Mouse (Mus musculus) gastrocnemius, postnatal 4 days (tissue): Measurements from ENCODE around the gene Rsg1. TPM values are rescaled to one million over a fixed set of nuclear protein-coding genes. Genes with fewer than 3 reads are reported as not detected.

Experiments used
- DNase-seq, 2 experiments: peaks; one replicate each; pipeline ENCODE4 v3.0.0; 2021 to 2022; ENCODE audit warnings: low spot score in 2 of 2, mixed read lengths in 2 of 2
- long read RNA-seq, 2 experiments: library from polyadenylated mRNA; stranded (forward); transcript quantifications; one replicate each; pipeline ENCODE4 v2.0.0; 2021
- total RNA-seq, 2 experiments: library from RNA; stranded (reverse); gene quantifications; 2 replicates each; pipeline ENCODE4 v1.2.3; 2021

Gene Rsg1
- total RNA-seq: 1 to 10 TPM; 1.1 to 1.3 TPM
- long read RNA-seq, experiment 1: 0 reads
- long read RNA-seq, experiment 2: 0 reads

- peak; percentile 92 to 94 for DNase-seq
Observed at GRCm38 (mm10) chr4:141213770-141214336, at the start of gene Rsg1. Gene Rsg1 (plus strand): TSS chr4:141213956.

DNA sequence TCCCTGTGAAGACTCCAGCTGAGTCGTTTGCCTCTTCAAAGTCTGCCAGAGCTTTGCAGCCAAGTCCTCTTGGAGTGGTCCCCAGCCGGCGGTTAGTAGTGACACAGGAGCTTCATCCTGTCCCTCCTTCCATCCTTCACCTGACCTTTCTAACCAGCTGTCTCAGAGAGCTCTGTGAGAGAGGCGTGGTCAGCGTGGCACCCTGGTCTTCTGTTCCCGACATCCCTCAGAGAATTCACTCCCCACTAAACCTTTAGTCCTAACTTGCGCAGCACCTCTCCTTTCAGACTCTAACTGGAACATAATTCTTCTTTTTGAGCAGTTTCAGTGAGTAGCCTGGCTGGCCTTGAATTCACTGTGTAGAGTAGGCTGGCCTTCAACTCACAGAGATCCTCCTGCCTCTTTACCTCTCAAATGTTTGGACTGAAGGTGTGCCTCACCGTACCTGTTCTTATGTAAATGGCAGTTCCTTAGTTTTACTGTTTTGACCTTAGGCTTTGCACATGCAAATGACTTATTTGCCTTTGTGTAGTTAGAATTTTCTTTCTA, 47.9 kb upstream of the Rsg1 start:
- DNase-seq: no peak

DNA sequence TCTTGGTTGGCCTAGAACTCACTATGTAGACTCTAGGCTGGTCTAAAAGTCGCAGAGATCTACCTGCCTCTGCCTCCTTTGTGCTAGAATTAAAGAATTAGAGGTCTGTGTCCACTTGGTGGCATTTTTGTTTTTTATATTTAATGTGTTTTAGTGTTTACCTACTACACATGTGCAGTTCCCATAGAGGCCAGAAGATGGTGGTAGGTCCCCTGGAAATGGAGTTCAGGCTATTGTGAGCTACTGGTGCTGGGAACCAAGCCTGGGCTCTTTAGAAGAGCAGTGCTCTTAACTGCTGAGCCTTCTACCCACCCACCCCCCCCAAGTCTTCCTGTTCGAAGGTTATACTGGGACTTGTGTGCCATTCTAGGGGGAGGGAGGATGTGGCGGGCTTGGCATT, 46.6 kb upstream of the Rsg1 start:
- no peak for DNase-seq

DNA sequence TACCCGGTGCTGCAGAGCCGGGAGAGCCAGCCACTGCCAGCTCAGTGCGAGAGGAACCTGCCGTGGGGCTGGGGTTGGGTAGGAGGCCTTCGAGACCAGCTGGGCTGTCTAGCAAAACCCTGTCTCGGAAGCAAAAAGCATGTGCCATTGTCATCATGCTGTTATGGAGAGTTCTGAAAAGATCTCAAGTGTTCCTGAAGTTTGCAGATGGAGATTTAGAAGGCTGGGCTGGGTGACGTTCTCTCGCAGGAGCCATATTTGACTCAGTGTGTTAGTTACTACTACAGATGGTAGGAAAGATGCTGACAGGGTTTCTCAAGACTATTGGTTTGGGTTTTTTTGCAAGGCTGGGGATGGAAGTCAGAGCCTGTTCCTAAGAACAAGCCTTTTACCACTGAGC, 41.6 kb upstream of the Rsg1 start:
- DNase-seq: no peak

GRCm38 (mm10) chr4:141175783-141176182, 38.0 kb upstream of the Rsg1 start:
- no peak for DNase-seq

GRCm38 (mm10) chr4:141176328-141176838, 37.4 kb upstream of the Rsg1 start:
- no peak for DNase-seq

GRCm38 (mm10) chr4:141178500-141178899, 35.3 kb upstream of the Rsg1 start:
- DNase-seq: no peak

- DNase-seq: no peak
Observed at GRCm38 (mm10) chr4:141180831-141181230, 32.9 kb upstream of the Rsg1 start.

DNA sequence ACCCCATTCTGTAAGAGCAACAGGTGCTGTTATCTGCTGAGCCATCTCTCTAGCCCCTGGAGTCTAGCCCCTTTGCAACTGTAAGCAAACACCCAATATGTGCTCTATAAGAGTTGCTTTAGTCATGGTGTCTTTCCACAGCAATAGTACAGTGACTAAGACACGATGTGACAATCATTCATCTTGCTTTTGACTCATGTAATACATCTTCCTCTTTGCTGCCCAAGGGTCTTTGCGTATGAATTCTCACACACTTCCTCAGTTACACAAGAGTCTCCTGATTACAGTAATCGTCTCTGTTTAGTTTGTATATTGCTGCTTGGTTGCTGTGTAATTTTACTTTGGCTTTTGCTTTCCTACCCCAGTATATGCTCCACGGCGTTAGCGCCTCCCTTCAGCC, 31.8 kb upstream of the Rsg1 start:
- no peak for DNase-seq

DNA sequence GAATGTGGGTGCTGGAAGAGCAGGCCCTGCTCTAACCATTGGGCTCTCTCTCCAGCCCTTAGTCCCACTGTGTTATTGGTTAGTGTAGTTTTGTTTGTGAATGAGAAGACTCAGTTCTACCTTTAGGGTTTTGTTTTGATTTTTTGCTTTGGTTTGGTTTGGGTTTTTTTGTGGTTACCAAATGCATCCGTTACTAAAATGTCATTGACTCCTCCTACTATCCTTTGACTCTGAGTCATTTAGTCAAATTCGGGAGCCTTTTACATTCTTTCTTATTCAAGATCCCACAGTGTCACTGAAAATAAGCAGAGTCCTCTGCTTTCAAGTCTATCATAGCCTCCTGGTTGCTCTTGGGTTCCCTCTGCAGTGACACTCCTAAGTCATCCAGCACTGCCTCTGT, 29.8 kb upstream of the Rsg1 start:
- no peak for DNase-seq

- no peak for DNase-seq
Observed at GRCm38 (mm10) chr4:141184426-141184825, 29.3 kb upstream of the Rsg1 start.

- no peak for DNase-seq
Observed at GRCm38 (mm10) chr4:141186923-141187836, 26.6 kb upstream of the Rsg1 start.

DNA sequence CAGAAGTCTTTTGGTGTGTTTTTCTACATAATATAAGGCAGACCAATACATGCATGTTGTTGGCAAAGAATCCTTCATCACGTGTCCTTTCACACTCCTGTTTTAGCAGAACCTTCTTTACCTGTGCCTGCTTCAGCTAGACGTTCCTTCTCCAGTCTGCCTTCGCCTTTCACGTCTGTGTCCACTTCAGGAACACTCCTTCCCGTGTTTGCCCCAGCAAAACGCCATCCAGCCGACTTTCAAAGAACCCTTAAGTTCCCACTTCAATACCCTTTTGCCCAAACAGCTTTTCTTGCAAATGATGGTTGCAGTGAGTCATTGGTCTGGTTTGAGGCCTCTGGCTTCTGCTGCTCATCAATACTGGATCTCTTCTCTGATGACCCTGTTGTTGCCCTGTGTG, 22.5 kb upstream of the Rsg1 start:
- DNase-seq: no peak

- no peak for DNase-seq
Observed at GRCm38 (mm10) chr4:141194553-141194952, 19.2 kb upstream of the Rsg1 start.

DNA sequence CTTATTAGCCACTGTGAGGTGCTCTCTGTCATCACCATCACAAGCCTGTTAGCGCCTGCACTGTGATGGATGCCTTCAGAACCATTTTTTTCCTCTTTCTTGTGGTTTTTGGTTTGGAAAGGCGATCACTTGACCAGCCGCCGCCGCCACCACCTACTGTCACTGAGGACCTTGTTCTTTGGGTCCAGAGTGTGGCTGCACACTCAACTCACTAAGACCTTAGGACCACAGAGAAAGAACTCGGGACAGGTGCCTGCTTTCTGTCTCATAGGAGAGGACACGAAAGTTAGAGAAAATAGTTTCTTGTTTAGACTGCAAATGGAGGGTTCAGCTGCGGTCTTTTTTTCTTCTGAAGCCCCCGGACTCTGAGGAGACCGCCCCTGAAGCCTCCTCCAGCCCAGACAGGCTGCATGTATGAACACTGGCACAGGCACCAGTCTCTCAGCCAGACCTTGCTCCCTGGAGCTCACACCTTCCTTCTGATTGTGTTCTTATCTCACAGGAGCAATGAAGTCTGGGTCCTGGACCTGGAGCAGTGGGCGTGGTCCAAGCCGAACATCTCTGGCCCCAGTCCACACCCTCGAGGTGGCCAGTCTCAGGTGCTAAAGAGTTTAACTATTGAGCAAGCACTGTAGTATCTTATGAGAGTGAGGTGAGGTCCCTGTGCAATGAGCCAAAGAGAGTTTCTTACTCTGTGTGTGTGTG, 16.6 kb upstream of the Rsg1 start:
- DNase-seq: no peak

DNA sequence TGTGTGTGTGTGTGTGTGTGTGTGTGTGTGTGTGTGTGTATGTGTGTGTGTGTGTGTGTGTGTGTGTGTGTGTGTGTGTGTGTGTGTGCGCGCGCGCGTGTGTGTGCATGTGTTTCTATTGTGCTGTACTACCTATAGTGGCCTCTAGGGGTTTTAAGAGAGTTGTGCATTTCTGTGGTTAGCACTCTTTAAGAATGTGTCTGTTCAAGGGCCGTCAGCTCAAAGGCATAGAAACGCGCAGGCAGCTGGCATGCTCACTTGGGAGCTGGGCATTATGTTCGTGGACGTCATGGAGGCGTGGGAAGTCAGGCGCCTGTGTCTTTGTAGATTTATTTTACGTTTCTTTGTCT, 16.1 kb upstream of the Rsg1 start:
- DNase-seq: no peak

GRCm38 (mm10) chr4:141200906-141201305, 12.8 kb upstream of the Rsg1 start:
- no peak for DNase-seq

DNA sequence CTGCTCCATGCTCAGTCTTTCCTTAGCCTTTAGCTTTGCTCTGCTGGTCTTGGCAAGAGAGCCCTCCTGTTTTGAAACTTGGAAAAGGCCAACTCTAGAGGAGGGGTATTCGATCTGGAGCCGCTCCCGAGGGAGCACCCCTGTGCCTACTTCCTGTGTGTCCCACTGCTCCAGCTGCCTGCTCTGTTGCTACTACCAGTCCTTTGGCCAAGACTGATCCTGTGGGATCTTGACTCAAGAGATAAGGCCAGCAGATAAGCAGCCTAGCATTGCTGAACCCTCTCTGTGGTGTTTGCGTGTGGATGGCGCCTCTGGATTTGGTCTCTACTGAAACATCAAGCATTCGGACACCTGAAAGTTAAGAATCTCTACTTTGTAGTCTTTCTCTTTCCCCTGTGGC, 11.6 kb upstream of the Rsg1 start:
- DNase-seq: no peak

DNA sequence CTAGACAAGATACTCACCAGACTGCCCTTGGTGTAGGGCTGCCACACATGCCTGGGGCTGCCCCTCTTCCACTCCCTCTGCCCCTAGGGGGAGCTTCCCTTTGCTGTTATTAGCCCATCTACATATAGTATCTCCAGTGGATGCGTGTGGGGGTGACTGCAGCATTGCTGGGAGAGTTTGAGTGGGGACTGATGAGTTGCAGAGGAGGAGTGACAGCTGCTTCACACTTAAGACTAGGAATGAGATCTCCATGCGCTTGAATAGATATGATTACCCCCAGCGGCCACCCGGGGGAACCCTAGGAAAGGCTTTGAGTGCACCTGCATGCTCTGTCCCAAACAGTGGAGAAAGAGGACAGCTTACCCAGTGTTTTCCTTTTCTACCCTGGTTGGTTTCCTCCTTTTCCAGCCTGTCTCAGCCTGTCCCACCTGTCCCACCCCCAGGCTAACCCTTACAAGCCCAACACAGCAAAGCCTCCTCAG, 9.1 kb upstream of the Rsg1 start:
- peak in 1 of 2 experiments; percentile 36 for DNase-seq

GRCm38 (mm10) chr4:141207081-141207480, 6.7 kb upstream of the Rsg1 start:
- no peak for DNase-seq

DNA sequence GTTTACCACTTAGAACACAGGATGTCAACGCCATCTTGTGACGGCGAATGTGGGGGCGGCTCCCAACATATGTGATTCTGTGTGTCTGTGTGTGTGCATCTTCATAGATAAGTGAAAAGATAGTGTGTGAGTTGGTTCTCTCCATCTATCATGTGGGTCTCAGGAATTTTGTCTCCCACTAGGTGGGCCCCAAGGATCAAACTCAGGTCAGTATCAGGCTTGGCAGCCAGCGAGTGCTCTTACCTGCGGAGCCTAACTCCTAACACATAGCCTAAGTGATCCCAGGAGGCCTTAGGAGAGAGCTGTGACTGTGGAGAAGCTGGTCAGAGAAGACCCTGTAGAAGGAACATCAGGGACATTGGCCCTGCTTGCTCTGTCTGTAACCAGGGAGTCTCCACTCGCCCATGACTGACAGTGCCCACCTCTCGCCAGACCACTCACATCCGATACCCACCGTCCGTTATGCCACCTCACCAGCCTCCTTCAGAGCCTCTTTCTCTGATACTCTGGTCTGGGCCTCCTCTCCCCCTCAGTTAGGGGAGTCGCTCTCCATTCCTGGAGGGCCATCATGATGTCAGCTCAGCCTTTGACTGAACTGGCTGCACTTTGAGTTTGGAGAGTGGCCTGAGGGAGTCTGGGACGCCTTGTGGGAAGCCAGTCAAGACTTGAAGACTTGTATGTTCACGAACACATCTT, 3.1 kb upstream of the Rsg1 start:
- no peak for DNase-seq
